ENCODE assay signal across 10 mouse cellular contexts in genomic region chr13:113728111-113728510, GRCm38 (mm10).
DNase-seq lines count a peak whose midpoint lies in the region; ATAC-seq and TF ChIP-seq lines count a peak whose summit lies in the region.
"Had no signal": no experiment of that assay in that cellular context is flagged by ENCODE, and none has a peak within 500 bp of the region (broad histone marks: within the 10 kb centered on the region; RNA-seq: fewer than 3 reads in every experiment).

No protein-coding gene starts in this region.

- DNase-seq in heart, adult 18-20 months = peak; percentile 38 to 46
- no peak for DNase-seq in heart, embryonic 10.5 days (ENCODE audit: low spot score)
- peak; percentile 28 for DNase-seq in NIH3T3 (ENCODE audit: low read depth)
- peak; percentile 40 for DNase-seq in forelimb bud, embryonic 11.5 days (ENCODE audit: low read depth, low spot score)
- peak; percentile 85 for DNase-seq in kidney, postnatal 10 days
- DNase-seq in layer of hippocampus, adult 2 months (ENCODE audit: low spot score in 2 of 2) = no peak
- DNase-seq in layer of hippocampus, postnatal 25 days (ENCODE audit: extremely low spot score in 1 of 2, low spot score in 1 of 2) = no peak

- no peaks in the 10 kb centered on the region for H3K27me3 ChIP-seq in heart, embryonic 10.5 days (ENCODE audit: insufficient read depth, poor library complexity, severe bottlenecking)
- H3K27me3 ChIP-seq: liver, embryonic 15.5 days had no signal

- TF ChIP-seq CTCF in layer of hippocampus, adult 2 months (conservative IDR thresholded peaks at IDR 0.05) = no peak

- H3K4me1 ChIP-seq in heart, embryonic 10.5 days = no peaks in the 10 kb centered on the region
- H3K4me1 ChIP-seq: liver, embryonic 15.5 days had no signal

- ATAC-seq in granulocyte monocyte progenitor cell, adult 5-6 weeks (replicated peaks; ENCODE audit: poor library complexity, severe bottlenecking) = no peak

- no peak overlapping the region for H3K4me3 ChIP-seq in heart, embryonic 10.5 days
- H3K4me3 ChIP-seq in layer of hippocampus, adult 2 months = no peak overlapping the region
- H3K4me3 ChIP-seq: erythroblast, embryonic 14.5 days; liver, embryonic 15.5 days had no signal

- H3K36me3 ChIP-seq in heart, embryonic 10.5 days = no peaks in the 10 kb centered on the region
- H3K36me3 ChIP-seq: liver, embryonic 15.5 days had no signal

- H3K9me3 ChIP-seq in heart, embryonic 10.5 days = no peaks in the 10 kb centered on the region
- H3K9me3 ChIP-seq: liver, embryonic 15.5 days had no signal

- WGBS in heart, embryonic 10.5 days = 58% methylated on average over 5 of the region's 5 CpGs

- no peak overlapping the region for H3K27ac ChIP-seq in heart, embryonic 10.5 days
- H3K27ac ChIP-seq in layer of hippocampus, adult 2 months = no peak overlapping the region
- H3K27ac ChIP-seq: liver, embryonic 15.5 days had no signal

Comparison
In these comparisons a context has a peak if more than half of its experiments do, and no peak if none do; other contexts are left out.
1. DNase-seq: peak in heart, adult 18-20 months (2 of 2), NIH3T3 (single experiment), forelimb bud, embryonic 11.5 days (single experiment) and kidney, postnatal 10 days (single experiment); none in heart, embryonic 10.5 days (single experiment), layer of hippocampus, adult 2 months (0 of 2) and layer of hippocampus, postnatal 25 days (0 of 2).